ENCODE assay signal across 9 mouse cellular contexts in genomic region chr7:119185181-119185940, GRCm38 (mm10). TPM values are rescaled to one million over a fixed set of nuclear protein-coding genes. Genes with fewer than 3 reads are reported as not detected.
DNase-seq lines count a peak whose midpoint lies in the region; ATAC-seq and TF ChIP-seq lines count a peak whose summit lies in the region.
"Had no signal": no experiment of that assay in that cellular context is flagged by ENCODE, and none has a peak within 500 bp of the region (broad histone marks: within the 10 kb centered on the region; RNA-seq: fewer than 3 reads in every experiment).

No protein-coding gene starts in this region.

- no peaks in the 10 kb centered on the region for H3K4me1 ChIP-seq in kidney, embryonic 14.5 days (ENCODE audit: control insufficient read depth, insufficient read depth, low read length)
- H3K4me1 ChIP-seq in forebrain, postnatal 0 days (ENCODE audit: insufficient read depth): 0 out of 2 replicates have a peak, but pooled peaks cover 7% of the 10 kb centered on the region
- H3K4me1 ChIP-seq in midbrain, embryonic 16.5 days (ENCODE audit: control insufficient read depth, insufficient read depth, low read length): peaks cover 20% of the 10 kb centered on the region

- no peak overlapping the region for H3K9ac ChIP-seq in kidney, embryonic 14.5 days (ENCODE audit: low read depth, low read length)
- H3K9ac ChIP-seq in forebrain, postnatal 0 days: peak overlapping the region; percentile 68
- peak overlapping the region; percentile 93 for H3K9ac ChIP-seq in midbrain, embryonic 16.5 days (ENCODE audit: low read depth, low read length)

- TF ChIP-seq CTCF in forebrain, postnatal 0 days (IDR thresholded peaks at IDR 0.05; ENCODE audit: low read depth): no peak

- ATAC-seq in kidney, embryonic 14.5 days (ENCODE audit: low FRiP score, low TSS enrichment): no peak
- peak; percentile 56 for ATAC-seq in forebrain, postnatal 0 days
- peak; percentile 83 for ATAC-seq in midbrain, embryonic 16.5 days
- no peak for ATAC-seq in CD4-positive, CD25-positive, alpha-beta regulatory T cell, adult 4 months

- WGBS in kidney, embryonic 14.5 days: 2% methylated on average over 23 of the region's 23 CpGs
- whole genome bisulfite sequencing in forebrain, postnatal 0 days: 3% methylated on average over 23 of the region's 23 CpGs
- 2% methylated on average over 23 of the region's 23 CpGs for WGBS in midbrain, embryonic 16.5 days

- H3K36me3 ChIP-seq in kidney, embryonic 14.5 days (ENCODE audit: control insufficient read depth, insufficient read depth, low read length): no peaks in the 10 kb centered on the region
- no peaks in the 10 kb centered on the region for H3K36me3 ChIP-seq in forebrain, postnatal 0 days (ENCODE audit: insufficient read depth)
- H3K36me3 ChIP-seq in midbrain, embryonic 16.5 days (ENCODE audit: control insufficient read depth, insufficient read depth, low read length): no peaks in the 10 kb centered on the region

- no peak for DNase-seq in kidney, postnatal 10 days
- peak; percentile 43 for DNase-seq in brain, embryonic 18.5 days (ENCODE audit: low read depth, low spot score)
- peak; percentile 80 for DNase-seq in forebrain, postnatal 0 days
- no peak for DNase-seq in lung, postnatal 25 days (ENCODE audit: low spot score)
- DNase-seq in urinary bladder, postnatal 10 days (ENCODE audit: low spot score): no peak
- DNase-seq: kidney, adult 18-20 months had no signal

- no peak overlapping the region for H3K27ac ChIP-seq in kidney, embryonic 14.5 days (ENCODE audit: low read depth, low read length)
- H3K27ac ChIP-seq in forebrain, postnatal 0 days (ENCODE audit: low read depth, low read length): peak overlapping the region; percentile 82
- peak overlapping the region; percentile 89 for H3K27ac ChIP-seq in midbrain, embryonic 16.5 days (ENCODE audit: low read length)

- peak overlapping the region; percentile 39 for H3K4me3 ChIP-seq in kidney, embryonic 14.5 days (ENCODE audit: low read length)
- peak overlapping the region; percentile 66 for H3K4me3 ChIP-seq in forebrain, postnatal 0 days (ENCODE audit: low read depth, low read length)
- peak overlapping the region; percentile 78 for H3K4me3 ChIP-seq in midbrain, embryonic 16.5 days (ENCODE audit: low read depth, low read length)

- H3K9me3 ChIP-seq in kidney, embryonic 14.5 days (ENCODE audit: control insufficient read depth, low read length): no peaks in the 10 kb centered on the region
- no peaks in the 10 kb centered on the region for H3K9me3 ChIP-seq in forebrain, postnatal 0 days (ENCODE audit: low read length)
- no peaks in the 10 kb centered on the region for H3K9me3 ChIP-seq in midbrain, embryonic 16.5 days (replicated peaks; ENCODE audit: control insufficient read depth, low read length, poor library complexity, severe bottlenecking)

- peak overlapping the region; percentile 64 for H3K4me2 ChIP-seq in kidney, embryonic 14.5 days (replicated peaks; ENCODE audit: low read depth, low read length)
- H3K4me2 ChIP-seq in forebrain, postnatal 0 days (ENCODE audit: low read depth): peak overlapping the region; percentile 74
- H3K4me2 ChIP-seq in midbrain, embryonic 16.5 days (ENCODE audit: low read length): peak overlapping the region; percentile 87

- peaks cover 36% of the 10 kb centered on the region for H3K27me3 ChIP-seq in kidney, embryonic 14.5 days (ENCODE audit: control insufficient read depth, insufficient read depth, low read length)
- no peaks in the 10 kb centered on the region; the same call in 1 of the 2 replicates for H3K27me3 ChIP-seq in forebrain, postnatal 0 days (ENCODE audit: insufficient read depth, low read length)
- no peaks in the 10 kb centered on the region for H3K27me3 ChIP-seq in midbrain, embryonic 16.5 days (ENCODE audit: control insufficient read depth, insufficient read depth, low read depth, low read length)

RNA-seq across cellular contexts. Expression of gene Gpr139, which starts 1.0 kb away (rescaled TPM):
- polyA plus RNA-seq in kidney, embryonic 14.5 days (2014; fragmentation: Nextera tagmentation; extraction: Ambion mirVana): not detected in 2 replicates
- 6.6 and 9.4 TPM in 2 replicates for total RNA-seq in forebrain, postnatal 0 days (2014; rRNA removed)
- polyA plus RNA-seq in forebrain, postnatal 0 days (2015; fragmentation: Nextera tagmentation; extraction: Ambion mirVana): 3.5 and 6.5 TPM in 2 replicates
- 16.0 and 16.6 TPM in 2 replicates for polyA plus RNA-seq in midbrain, embryonic 16.5 days (2015; fragmentation: Nextera tagmentation; extraction: Ambion mirVana)
- not detected for polyA plus RNA-seq in CD4-positive, CD25-positive, alpha-beta regulatory T cell, adult 4 months (2017; shearing (Covaris generic))

Comparison
In these comparisons a context has a peak if more than half of its experiments do, and no peak if none do; other contexts are left out.
1. ATAC-seq: peak in forebrain, postnatal 0 days (single experiment) and midbrain, embryonic 16.5 days (single experiment); none in kidney, embryonic 14.5 days (single experiment) and CD4-positive, CD25-positive, alpha-beta regulatory T cell, adult 4 months (single experiment).
2. DNase-seq: peak in brain, embryonic 18.5 days (single experiment) and forebrain, postnatal 0 days (single experiment); none in kidney, postnatal 10 days (single experiment), lung, postnatal 25 days (single experiment) and urinary bladder, postnatal 10 days (single experiment).
3. Peak in every context shown above with its lines, with median percentiles within 50 percentile points of each other: H3K4me2 ChIP-seq and H3K4me3 ChIP-seq.